ENCODE assay signal across 8 mouse cellular contexts in the genomic region with DNA sequence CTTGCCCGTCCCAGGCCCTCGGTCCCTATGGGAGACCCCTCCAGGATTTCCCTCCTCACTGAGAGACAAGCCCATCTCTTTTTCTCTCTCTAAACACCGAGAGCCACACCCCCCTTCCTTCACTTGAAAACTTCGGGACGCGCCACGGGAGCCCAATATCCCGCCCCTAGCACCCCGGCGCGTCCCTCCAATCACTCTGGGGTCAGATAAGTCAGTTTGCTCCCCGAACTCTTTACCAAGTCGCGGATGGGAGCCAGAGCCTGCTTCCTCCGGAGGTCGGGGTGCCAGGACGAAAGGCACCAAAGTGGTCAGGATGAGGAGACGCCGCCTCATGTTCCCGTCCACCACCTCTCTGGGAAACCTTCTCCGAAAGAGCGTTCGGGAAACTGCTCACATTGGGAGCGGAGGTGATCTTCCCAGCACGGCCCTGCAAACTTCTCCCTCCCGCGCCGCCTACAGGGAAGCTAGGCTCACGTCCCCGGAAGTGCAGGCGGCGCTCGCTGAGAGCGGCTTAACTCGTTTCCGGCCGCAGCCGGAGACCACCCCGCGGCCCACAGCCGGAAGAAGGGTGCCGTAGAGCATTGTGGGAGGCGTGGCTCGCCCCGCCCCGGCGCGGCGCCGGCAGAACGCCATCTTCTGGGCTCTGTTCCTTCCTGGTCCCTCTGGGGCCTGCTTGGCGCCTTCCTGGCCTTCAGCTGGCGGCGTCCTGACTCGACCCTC. TPM values are rescaled to one million over a fixed set of nuclear protein-coding genes. Genes with fewer than 3 reads are reported as not detected.
DNase-seq lines count a peak whose midpoint lies in the region; ATAC-seq and TF ChIP-seq lines count a peak whose summit lies in the region.

A gene (minus strand): TSS at position 533 of the 720 bp plus-strand sequence.

- intact Hi-C loops in heart, postnatal 25 days (cut with DNase I): loop anchor here (2.0 to 10.0 kb wide), 4 partner anchors 42 to 242 kb away; a partner anchor contains a TSS

- H3K9me3 ChIP-seq in ES-E14 (ENCODE audit: control insufficient read depth, insufficient read depth, low read depth, low read length): no peaks in the 10 kb centered on the region
- no peaks in the 10 kb centered on the region for H3K9me3 ChIP-seq in forebrain, embryonic 15.5 days

- WGBS in forebrain, embryonic 15.5 days: under 1% methylated on average over 55 of the region's 55 CpGs
- under 1% methylated on average over 55 of the region's 55 CpGs for WGBS in lung, adult 2 months

- H3K4me2 ChIP-seq in forebrain, embryonic 15.5 days (replicated peaks): peak within 1 kb of the TSS; percentile 72

- peak within 1 kb of the TSS; percentile 91 to 93 for H3K4me3 ChIP-seq in ES-E14 (ENCODE audit: insufficient read depth in 1 of 2, low read depth in 1 of 2, low read length in 2 of 2, poor library complexity in 1 of 2, severe bottlenecking in 1 of 2)
- peak within 1 kb of the TSS; percentile 72 for H3K4me3 ChIP-seq in forebrain, embryonic 15.5 days
- H3K4me3 ChIP-seq in lung, adult 2 months (replicated peaks; ENCODE audit: extremely low read depth, low read depth, low read length): peak within 1 kb of the TSS; percentile 87

- peaks cover 0 to 8% of the 10 kb centered on the region in 2 experiments; a peak in 2 of 4 replicates for H3K4me1 ChIP-seq in ES-E14 (ENCODE audit: control insufficient read depth in 2 of 2, insufficient read depth in 2 of 2, low read length in 2 of 2, poor library complexity in 1 of 2)
- peaks cover 6% of the 10 kb centered on the region for H3K4me1 ChIP-seq in forebrain, embryonic 15.5 days
- peaks cover 10% of the 10 kb centered on the region for H3K4me1 ChIP-seq in lung, adult 2 months (ENCODE audit: control insufficient read depth, insufficient read depth, low read length)

- no peaks in the 10 kb centered on the region for H3K27me3 ChIP-seq in forebrain, embryonic 15.5 days

- peak within 1 kb of the TSS; percentile 93 for H3K27ac ChIP-seq in ES-E14 (ENCODE audit: insufficient read depth, low read depth, low read length, poor library complexity, severe bottlenecking)
- peak within 1 kb of the TSS; percentile 96 for H3K27ac ChIP-seq in forebrain, embryonic 15.5 days (replicated peaks)

- peak; percentile 99 for ATAC-seq in forebrain, embryonic 15.5 days (replicated peaks)
- peak; percentile 95 for ATAC-seq in neutrophil, adult 5-6 weeks (ENCODE audit: extremely low read depth, insufficient number of reproducible peaks, low FRiP score, poor library complexity, severe bottlenecking)

- H3K9ac ChIP-seq in ES-E14 (ENCODE audit: insufficient read depth, low read depth, low read length, poor library complexity, severe bottlenecking): peak within 1 kb of the TSS; percentile 96
- H3K9ac ChIP-seq in forebrain, embryonic 15.5 days (replicated peaks): peak within 1 kb of the TSS; percentile 96

- in situ Hi-C loops in ES-E14 (cut with MboI; ENCODE audit: low sequenced_read_pairs in 2 of 2, unreplicated experiment in 2 of 2): no loop called here

- peak; percentile 47 for TF ChIP-seq CTCF in lung, adult 2 months (IDR thresholded peaks at IDR 0.05; ENCODE audit: insufficient read depth, low read length)

- no peaks in the 10 kb centered on the region for H3K36me3 ChIP-seq in ES-E14 (ENCODE audit: control insufficient read depth, insufficient read depth, low read length, poor library complexity, severe bottlenecking)
- H3K36me3 ChIP-seq in forebrain, embryonic 15.5 days: no peaks in the 10 kb centered on the region

- DNase-seq in ES-E14 (ENCODE audit: low read depth, low spot score): peak; percentile 90
- DNase-seq in cerebellum, adult 11-12 months: peak; percentile 96
- peak; percentile 96 for DNase-seq in heart, postnatal 25 days (ENCODE audit: low spot score)
- peak; percentile 96 to 97 for DNase-seq in layer of hippocampus, adult 18-20 months (ENCODE audit: low spot score in 2 of 2)
- peak; percentile 97 for DNase-seq in lung, adult 2 months
- peak; percentile 93 for DNase-seq in thymus, adult 18-20 months

- peak; percentile 75; the same call in 1 of the 2 replicates for TF ChIP-seq POLR2A in lung, adult 2 months (IDR thresholded peaks at IDR 0.05; ENCODE audit: borderline replicate concordance, extremely low read depth, low read depth, low read length)

TF ChIP-seq in ES-E14, 5 proteins besides CTCF, POLR2A, EP300 and RAD21:
- TF ChIP-seq HCFC1 (IDR thresholded peaks at IDR 0.05; ENCODE audit: borderline replicate concordance, insufficient read depth, low read length) (peak; percentile 87), MAFK (IDR thresholded peaks at IDR 0.05; ENCODE audit: insufficient read depth, low read depth, low read length) (0 out of 2 replicates have a peak, but pooled peaks have one; percentile 3), CHD2 (IDR thresholded peaks at IDR 0.05; ENCODE audit: low read depth, low read length) (0 out of 2 replicates have a peak, but pooled peaks have one; percentile 30), ZC3H11A (IDR thresholded peaks at IDR 0.05; ENCODE audit: borderline replicate concordance, low read depth, low read length) (no peak), ZNF384 (IDR thresholded peaks at IDR 0.05; ENCODE audit: low read depth, low read length) (0 out of 2 replicates have a peak, but pooled peaks have one; percentile 20)

RNA-seq across cellular contexts. Expression of the gene that starts here (rescaled TPM):
- total RNA-seq in ES-E14 (2012; rRNA removed): 56.7 and 77.3 TPM in 2 replicates
- 19.4 and 20.0 TPM in 2 replicates for polyA plus RNA-seq in forebrain, embryonic 15.5 days (2015; fragmentation: Nextera tagmentation; extraction: Ambion mirVana)
- total RNA-seq in heart, postnatal 25 days (2021): 10 to 100 TPM; 48.9 to 58.5 TPM
- total RNA-seq in layer of hippocampus, adult 18-20 months (2021): 10 to 100 TPM; 13.6 to 14.3 TPM
- 23.3 and 50.2 TPM in 2 replicates for polyA plus RNA-seq in lung, adult 2 months (2012; rRNA removed)
- total RNA-seq in neutrophil, adult 5-6 weeks (2017): 74.3 and 86.8 TPM in 2 replicates

Comparison
In these comparisons a context has a peak if more than half of its experiments do, and no peak if none do; other contexts are left out.
1. Peak in every context shown above with its lines: DNase-seq, ATAC-seq, H3K4me3 ChIP-seq and H3K27ac ChIP-seq.